Mouse (Mus musculus) ES-Bruce4 (cell line): ENCODE data around the gene Map3k19.

Experiments used
- CTCF ChIP-seq: IDR thresholded peaks from one replicate; pipeline ENCODE4 v1.8.1; 2011; ENCODE audit warnings: low read depth, low read length
- EP300 ChIP-seq: IDR thresholded peaks from 2 replicates; pipeline ENCODE4 v1.6.1; 2011; ENCODE audit warnings: low read depth, low read length; ENCODE audit not compliant: insufficient read depth
- POLR2A ChIP-seq: IDR thresholded peaks from one replicate; pipeline ENCODE4 v1.8.1; 2011; ENCODE audit warnings: low read length; ENCODE audit not compliant: insufficient read depth

DNA sequence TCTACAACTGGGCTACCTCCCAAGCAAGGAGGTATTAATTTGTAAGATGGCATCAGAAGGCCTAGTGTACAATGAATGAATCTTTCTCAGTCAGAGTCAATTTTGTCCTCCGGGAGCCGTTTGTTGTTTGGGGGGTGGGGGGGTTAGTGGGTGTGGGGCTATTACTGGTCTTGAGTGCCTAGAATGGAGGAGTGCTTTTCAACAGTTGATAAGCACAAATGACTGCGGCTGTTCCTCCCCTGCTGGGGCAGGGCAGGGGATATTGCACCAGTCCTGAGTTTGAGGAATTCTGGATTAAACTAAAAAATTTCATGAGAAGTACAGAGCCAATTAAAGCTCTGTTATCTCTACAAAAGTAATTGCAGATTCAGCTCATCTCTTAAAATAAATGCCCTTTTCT lies 74.7 kb downstream of the Map3k19 start:
- no peak for TF ChIP-seq POLR2A
- no peak for TF ChIP-seq EP300
- TF ChIP-seq CTCF: no peak
